Mouse (Mus musculus) MEL (cell line): ENCODE measurements at regions not wholly inside any gene's neighbourhood (a gene's known extent, or its start where the extent isn't known, plus 50 kb on each side); places are given as distances from the start of the nearest gene placed in this dataset.

Experiments used
- CTCF ChIP-seq, 3 experiments: IDR thresholded peaks in 2 of 3; conservative IDR thresholded peaks in 1 of 3; 2 replicates each; pipeline ENCODE4 v1.5.1; 2011 to 2012; ENCODE audit warnings: low read length in 3 of 3, low read depth in 2 of 3, mild to moderate bottlenecking in 2 of 3, improper control_type of control experiment in 1 of 3, inconsistent platforms in 1 of 3, mixed read lengths in 1 of 3, moderate library complexity in 1 of 3; ENCODE audit not compliant: control insufficient read depth in 1 of 3, insufficient read depth in 1 of 3, poor library complexity in 1 of 3, severe bottlenecking in 1 of 3
- EP300 ChIP-seq, 2 experiments: IDR thresholded peaks; 2 replicates each; pipeline ENCODE4 v1.6.1; 2011; ENCODE audit warnings: improper control_type of control experiment in 2 of 2, low read length in 2 of 2, low read depth in 1 of 2, mild to moderate bottlenecking in 1 of 2
- ETS1 ChIP-seq: IDR thresholded peaks from 2 replicates; pipeline ENCODE4 v1.6.1; 2012; ENCODE audit warnings: low read depth, mild to moderate bottlenecking, inconsistent platforms, low read length, improper control_type of control experiment, moderate library complexity
- POLR2A ChIP-seq, 2 experiments: IDR thresholded peaks; 2 replicates each; pipeline ENCODE4 v1.6.1; 2011 to 2012; ENCODE audit warnings: low read length in 2 of 2, mild to moderate bottlenecking in 2 of 2, control low read depth in 1 of 2, improper control_type of control experiment in 1 of 2, low read depth in 1 of 2, moderate library complexity in 1 of 2; ENCODE audit not compliant: control insufficient read depth in 1 of 2, insufficient read depth in 1 of 2, poor library complexity in 1 of 2

GRCm38 (mm10) chr4:72469236-72469875 lies 268.6 kb upstream of the Tle1 start:
- TF ChIP-seq CTCF (IDR thresholded peaks at IDR 0.05 in 2 of 3, conservative IDR thresholded peaks at IDR 0.05 in 1 of 3; ENCODE audit: control insufficient read depth in 1 of 3, insufficient read depth in 1 of 3, low read depth in 2 of 3, low read length in 3 of 3, poor library complexity in 1 of 3, severe bottlenecking in 1 of 3) (no peak), EP300 (IDR thresholded peaks at IDR 0.05; ENCODE audit: low read depth in 1 of 2, low read length in 2 of 2) (no peak), ETS1 (no peak), POLR2A (IDR thresholded peaks at IDR 0.05; ENCODE audit: control insufficient read depth in 1 of 2, insufficient read depth in 1 of 2, low read depth in 1 of 2, low read length in 2 of 2, poor library complexity in 1 of 2) (no peak)
